In genomic region chr14:29946761-29947309, GRCm38 (mm10) we compare ENCODE assay signal across 28 mouse cellular contexts. TPM values are rescaled to one million over a fixed set of nuclear protein-coding genes. Genes with fewer than 3 reads are reported as not detected.
DNase-seq lines count a peak whose midpoint lies in the region; ATAC-seq and TF ChIP-seq lines count a peak whose summit lies in the region.
"Had no signal": no experiment of that assay in that cellular context is flagged by ENCODE, and none has a peak within 500 bp of the region (broad histone marks: within the 10 kb centered on the region; RNA-seq: fewer than 3 reads in every experiment).

No protein-coding gene starts in this region.

- no peaks in the 10 kb centered on the region for H3K36me3 ChIP-seq in heart, embryonic 12.5 days
- H3K36me3 ChIP-seq: embryonic facial prominence, embryonic 13.5 days; forebrain, embryonic 10.5 days; hindbrain, embryonic 12.5 days; kidney, embryonic 15.5 days; limb, embryonic 12.5 days; midbrain, embryonic 12.5 days had no signal

- TF ChIP-seq CTCF in layer of hippocampus, adult 2 months (conservative IDR thresholded peaks at IDR 0.05): peak; percentile 46

- 57% methylated on average over 5 of the region's 5 CpGs for WGBS in heart, embryonic 12.5 days

- DNase-seq in layer of hippocampus, adult 2 months (ENCODE audit: low spot score in 2 of 2): no peak
- no peak for DNase-seq in layer of hippocampus, postnatal 36 days
- DNase-seq in CD4-positive helper T cell, adult 2 months (ENCODE audit: low read depth, low spot score): peak; percentile 51
- DNase-seq in induced T-regulatory cell, adult 2 months (ENCODE audit: low read depth): peak; percentile 65
- DNase-seq in yolk sac, embryonic 10.5 days (ENCODE audit: low spot score): no peak
- DNase-seq: adrenal gland, adult 8-10 months; cerebellum, adult 11-12 months; cerebellum, adult 9-11 months; embryo, embryonic 11 days; gastrocnemius, postnatal 14 days; heart, postnatal 36 days; kidney, adult 18-20 months; kidney, postnatal 4 days; lung, postnatal 4 days; retina, postnatal 1 day; right cerebral cortex, postnatal 14 days; thymus, adult 18-20 months; thymus, postnatal 25 days had no signal

- H3K27ac ChIP-seq in layer of hippocampus, adult 2 months: no peak overlapping the region
- no peak overlapping the region for H3K27ac ChIP-seq in heart, embryonic 12.5 days (ENCODE audit: poor library complexity, severe bottlenecking)
- H3K27ac ChIP-seq: embryonic facial prominence, embryonic 13.5 days; forebrain, embryonic 10.5 days; hindbrain, embryonic 12.5 days; kidney, embryonic 15.5 days; limb, embryonic 12.5 days; midbrain, embryonic 12.5 days had no signal

- no peaks in the 10 kb centered on the region for H3K4me1 ChIP-seq in heart, embryonic 12.5 days (replicated peaks)
- H3K4me1 ChIP-seq: forebrain, embryonic 10.5 days; hindbrain, embryonic 12.5 days; kidney, embryonic 15.5 days; limb, embryonic 12.5 days; midbrain, embryonic 12.5 days had no signal

- peaks cover 4% of the 10 kb centered on the region for H3K27me3 ChIP-seq in heart, embryonic 12.5 days (replicated peaks)
- H3K27me3 ChIP-seq: embryonic facial prominence, embryonic 13.5 days; hindbrain, embryonic 12.5 days; limb, embryonic 12.5 days had no signal

- ATAC-seq in CD4-positive, CD25-positive, alpha-beta regulatory T cell, adult 4 months: peak; percentile 80
- no peak for ATAC-seq in heart, embryonic 12.5 days (ENCODE audit: insufficient number of reproducible peaks, low FRiP score)
- ATAC-seq: forebrain, embryonic 16.5 days had no signal

- H3K9me3 ChIP-seq in heart, embryonic 12.5 days (replicated peaks): peaks cover 8% of the 10 kb centered on the region; the same call in 1 of the 2 replicates
- H3K9me3 ChIP-seq: embryonic facial prominence, embryonic 13.5 days; forebrain, embryonic 10.5 days; hindbrain, embryonic 12.5 days; kidney, embryonic 15.5 days; limb, embryonic 12.5 days; midbrain, embryonic 12.5 days had no signal

- H3K4me2 ChIP-seq in heart, embryonic 12.5 days: no peak overlapping the region
- H3K4me2 ChIP-seq: embryonic facial prominence, embryonic 13.5 days; hindbrain, embryonic 12.5 days; kidney, embryonic 15.5 days; limb, embryonic 12.5 days; midbrain, embryonic 12.5 days had no signal

- no peak overlapping the region for H3K9ac ChIP-seq in heart, embryonic 12.5 days
- H3K9ac ChIP-seq: embryonic facial prominence, embryonic 13.5 days; hindbrain, embryonic 12.5 days; kidney, embryonic 15.5 days; limb, embryonic 12.5 days; midbrain, embryonic 12.5 days had no signal

- no peak overlapping the region for H3K4me3 ChIP-seq in layer of hippocampus, adult 2 months
- H3K4me3 ChIP-seq in heart, embryonic 12.5 days: no peak overlapping the region
- H3K4me3 ChIP-seq: embryonic facial prominence, embryonic 13.5 days; forebrain, embryonic 10.5 days; hindbrain, embryonic 12.5 days; kidney, embryonic 15.5 days; limb, embryonic 12.5 days; megakaryocyte, embryonic 14.5 days; midbrain, embryonic 12.5 days had no signal

RNA-seq across cellular contexts. Expression of gene Selenok, which starts 21.3 kb away (rescaled TPM):
- 100 to 1,000 TPM; 107 to 110 TPM for total RNA-seq in layer of hippocampus, adult 2 months (2021)
- 100 to 1,000 TPM; 117 to 121 TPM for total RNA-seq in layer of hippocampus, postnatal 36 days (2021)
- polyA plus RNA-seq in CD4-positive, CD25-positive, alpha-beta regulatory T cell, adult 4 months (2017; shearing (Covaris generic)): 100 to 1,000 TPM; 332 to 374 TPM
- polyA plus RNA-seq in heart, embryonic 12.5 days (2016; fragmentation: Nextera tagmentation; extraction: Ambion mirVana): 217 and 231 TPM in 2 replicates

RNA-seq across cellular contexts. Expression of gene Actr8, which starts 31.3 kb away (rescaled TPM):
- 10 to 100 TPM; 84.0 to 90.4 TPM for total RNA-seq in layer of hippocampus, adult 2 months (2021)
- total RNA-seq in layer of hippocampus, postnatal 36 days (2021): 10 to 100 TPM; 74.0 to 80.7 TPM
- polyA plus RNA-seq in CD4-positive, CD25-positive, alpha-beta regulatory T cell, adult 4 months (2017; shearing (Covaris generic)): 10 to 100 TPM; 41.7 to 53.9 TPM
- polyA plus RNA-seq in heart, embryonic 12.5 days (2016; fragmentation: Nextera tagmentation; extraction: Ambion mirVana): 51.8 and 57.5 TPM in 2 replicates

Comparison
In these comparisons a context has a peak if more than half of its experiments do, and no peak if none do; other contexts are left out.
1. DNase-seq: peak in CD4-positive helper T cell, adult 2 months (single experiment) and induced T-regulatory cell, adult 2 months (single experiment); none in layer of hippocampus, adult 2 months (0 of 2), layer of hippocampus, postnatal 36 days (0 of 2) and yolk sac, embryonic 10.5 days (single experiment).